Mouse (Mus musculus): ENCODE measurements at regions not wholly inside any gene's neighbourhood (a gene's known extent, or its start where the extent isn't known, plus 50 kb on each side); places are given as distances from the start of the nearest gene placed in this dataset.
"Not testable (repeated sequence)": the region's sequence is repeated elsewhere in the genome, so short reads cannot be mapped to it uniquely, and the experiment has no call there.

GRCm38 (mm10) chr5:64587895-64588738, 215.1 kb upstream of the Klf3 start:
- Histone ChIP-seq H3K4me1 (replicated peaks) (peaks cover 6% of the 10 kb centered on the region), H3K36me3 (no peaks in the 10 kb centered on the region), H3K9ac (no peak overlapping the region), H3K9me3 (replicated peaks) (no peaks in the 10 kb centered on the region), H3K4me3 (no peak overlapping the region), H3K27ac (no peak overlapping the region), H3K27me3 (no peaks in the 10 kb centered on the region), H3K4me2 (no peak overlapping the region)
- WGBS: 25% methylated on average over 8 of the region's 8 CpGs
- ATAC-seq (replicated peaks; ENCODE audit: insufficient number of reproducible peaks, insufficient read depth, low FRiP score, low read depth): no peak

- not testable (repeated sequence) for H3K27ac ChIP-seq; H3K36me3 ChIP-seq; ATAC-seq (replicated peaks; ENCODE audit: insufficient number of reproducible peaks, insufficient read depth, low FRiP score, low read depth); H3K4me2 ChIP-seq; H3K9me3 ChIP-seq (replicated peaks); H3K27me3 ChIP-seq; H3K4me1 ChIP-seq (replicated peaks); H3K9ac ChIP-seq; H3K4me3 ChIP-seq
- WGBS: 98% methylated on average over 8 of the region's 8 CpGs
These were observed 214.4 kb upstream of the Klf3 start for GRCm38 (mm10) chr5:64588768-64589167.

GRCm38 (mm10) chr5:64590036-64590435, 213.2 kb upstream of the Klf3 start:
- no peak overlapping the region for H3K27ac ChIP-seq
- no peak for ATAC-seq (replicated peaks; ENCODE audit: insufficient number of reproducible peaks, insufficient read depth, low FRiP score, low read depth)

DNA sequence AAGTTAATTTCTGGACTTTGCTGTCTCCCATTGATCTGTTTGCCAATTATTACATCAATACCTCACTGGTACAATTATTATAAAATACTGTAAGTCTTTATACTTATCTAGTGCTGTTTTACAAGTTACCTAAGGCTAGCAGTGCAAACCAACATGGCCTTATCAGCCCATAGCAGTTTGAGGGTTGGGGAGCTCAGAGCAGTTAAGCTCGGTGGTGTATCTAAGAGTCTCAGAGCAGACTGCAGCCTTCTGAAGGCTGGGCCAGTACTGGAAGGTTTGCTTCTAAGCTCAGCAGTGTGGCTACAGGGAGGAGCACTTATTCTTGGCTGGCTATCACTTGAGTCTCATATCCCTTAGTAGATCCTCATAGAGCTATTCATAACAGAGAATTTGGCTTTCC, 212.4 kb upstream of the Klf3 start:
- Histone ChIP-seq H3K27ac (no peak overlapping the region), H3K9ac (no peak overlapping the region), H3K27me3 (no peaks in the 10 kb centered on the region), H3K36me3 (no peaks in the 10 kb centered on the region), H3K4me2 (no peak overlapping the region), H3K9me3 (replicated peaks) (no peaks in the 10 kb centered on the region), H3K4me1 (replicated peaks) (peaks cover 6% of the 10 kb centered on the region), H3K4me3 (no peak overlapping the region)
- ATAC-seq (replicated peaks; ENCODE audit: insufficient number of reproducible peaks, insufficient read depth, low FRiP score, low read depth): no peak
- 66% methylated on average over 1 of the region's 1 CpGs for WGBS

More at GRCm38 (mm10) chr5:64590036-64590435, 213.2 kb upstream of the Klf3 start:
- Histone ChIP-seq H3K9me3 (replicated peaks) (no peaks in the 10 kb centered on the region), H3K4me2 (no peak overlapping the region), H3K4me1 (replicated peaks) (peaks cover 6% of the 10 kb centered on the region), H3K9ac (no peak overlapping the region), H3K4me3 (no peak overlapping the region), H3K27me3 (no peaks in the 10 kb centered on the region), H3K36me3 (no peaks in the 10 kb centered on the region)
- 73% methylated on average over 5 of the region's 5 CpGs for WGBS

- Histone ChIP-seq H3K4me1 (replicated peaks) (peaks cover 6% of the 10 kb centered on the region), H3K4me2 (no peak overlapping the region), H3K9ac (no peak overlapping the region), H3K27ac (no peak overlapping the region), H3K27me3 (no peaks in the 10 kb centered on the region), H3K4me3 (no peak overlapping the region), H3K9me3 (replicated peaks) (no peaks in the 10 kb centered on the region), H3K36me3 (no peaks in the 10 kb centered on the region)
- WGBS: 92% methylated on average over 2 of the region's 2 CpGs
- ATAC-seq (replicated peaks; ENCODE audit: insufficient number of reproducible peaks, insufficient read depth, low FRiP score, low read depth): no peak
These were observed 211.4 kb upstream of the Klf3 start for GRCm38 (mm10) chr5:64591792-64592191.

DNA sequence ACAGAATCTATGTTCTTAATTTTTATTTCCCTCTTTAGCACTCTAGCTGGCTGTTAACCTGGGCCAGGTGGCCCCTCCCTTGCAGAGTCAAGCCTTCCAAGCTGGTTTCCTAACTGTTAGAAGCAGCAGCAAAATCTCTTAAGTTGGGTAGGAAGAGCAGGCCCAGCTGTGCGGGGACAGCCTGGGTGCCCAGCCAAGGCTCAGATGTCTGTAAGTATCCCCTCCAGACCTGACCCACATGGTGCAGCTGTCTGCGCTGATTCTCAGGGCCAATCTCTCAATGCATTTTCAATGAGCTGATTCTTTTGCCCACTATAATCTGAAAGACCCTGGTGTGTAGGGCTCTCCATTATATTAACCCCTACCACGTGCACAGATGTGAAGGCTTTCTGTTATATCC, 208.0 kb upstream of the Klf3 start:
- peaks cover 10% of the 10 kb centered on the region for H3K4me1 ChIP-seq (replicated peaks)
- no peak overlapping the region for H3K9ac ChIP-seq
- H3K27me3 ChIP-seq: no peaks in the 10 kb centered on the region
- no peak overlapping the region for H3K27ac ChIP-seq
- WGBS: 73% methylated on average over 3 of the region's 3 CpGs
- no peak overlapping the region for H3K4me3 ChIP-seq
- H3K9me3 ChIP-seq (replicated peaks): no peaks in the 10 kb centered on the region
- H3K36me3 ChIP-seq: no peaks in the 10 kb centered on the region
- H3K4me2 ChIP-seq: no peak overlapping the region
- ATAC-seq (replicated peaks; ENCODE audit: insufficient number of reproducible peaks, insufficient read depth, low FRiP score, low read depth): no peak

DNA sequence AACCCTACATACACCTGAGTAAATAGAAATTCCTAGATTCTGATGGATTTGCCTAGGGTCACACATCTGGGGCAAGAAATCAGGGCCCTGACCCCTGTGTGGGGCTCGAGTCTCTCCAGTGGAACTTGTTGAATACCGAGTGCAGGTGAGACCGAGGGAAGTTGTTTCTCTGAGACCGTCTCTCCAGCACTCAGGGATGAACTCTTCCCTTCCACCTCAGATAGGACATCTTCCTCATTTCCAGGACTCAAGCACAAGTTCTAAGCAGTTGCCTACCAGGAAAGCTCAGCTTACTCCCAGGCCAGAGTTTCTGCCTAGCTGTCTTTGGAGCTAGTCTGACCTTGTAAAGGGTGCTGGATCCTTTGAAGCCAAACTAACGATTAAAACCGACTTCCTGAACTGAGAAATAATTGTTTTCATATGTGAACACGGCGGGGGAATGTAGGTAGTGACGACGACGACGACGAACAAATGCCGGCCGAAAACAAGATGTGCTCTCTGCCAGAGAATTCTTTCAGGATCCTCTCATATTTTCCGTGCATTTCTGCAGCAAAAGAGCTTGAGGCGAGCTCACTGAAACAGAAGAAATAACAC, 207.3 kb upstream of the Klf3 start:
- no peak overlapping the region for H3K4me2 ChIP-seq
- H3K27ac ChIP-seq: 0 out of 2 replicates have a peak overlapping the region, but pooled peaks have one; percentile 6
- peaks cover 16% of the 10 kb centered on the region for H3K4me1 ChIP-seq (replicated peaks)
- no peak overlapping the region for H3K4me3 ChIP-seq
- no peak for ATAC-seq (replicated peaks; ENCODE audit: insufficient number of reproducible peaks, insufficient read depth, low FRiP score, low read depth)
- 46% methylated on average over 17 of the region's 17 CpGs for WGBS
- no peaks in the 10 kb centered on the region for H3K9me3 ChIP-seq (replicated peaks)
- H3K27me3 ChIP-seq: no peaks in the 10 kb centered on the region
- no peak overlapping the region for H3K9ac ChIP-seq
- H3K36me3 ChIP-seq: no peaks in the 10 kb centered on the region

DNA sequence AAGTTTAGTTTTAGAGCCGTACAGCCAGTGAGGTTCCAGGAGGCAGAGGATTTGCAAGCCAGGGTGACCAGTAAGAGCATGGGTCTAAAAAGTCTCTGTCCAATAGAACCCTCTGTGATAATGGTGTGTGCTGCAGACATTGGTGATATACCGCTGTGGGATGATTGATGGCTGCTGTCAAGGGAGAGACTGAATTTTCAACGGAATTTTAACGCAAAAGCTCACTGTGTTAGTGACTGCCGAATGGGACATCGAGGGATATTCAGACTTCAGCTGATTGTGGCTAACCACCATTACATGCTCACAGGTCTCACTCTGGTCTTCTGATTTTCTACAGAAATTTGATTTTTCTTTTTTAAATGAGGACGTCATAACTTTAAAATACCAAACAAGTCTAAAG, 206.2 kb upstream of the Klf3 start:
- H3K27ac ChIP-seq: no peak overlapping the region
- WGBS: 74% methylated on average over 7 of the region's 7 CpGs
- no peak overlapping the region for H3K4me2 ChIP-seq
- H3K4me3 ChIP-seq: no peak overlapping the region
- no peaks in the 10 kb centered on the region for H3K36me3 ChIP-seq
- no peaks in the 10 kb centered on the region for H3K9me3 ChIP-seq (replicated peaks)
- no peaks in the 10 kb centered on the region for H3K27me3 ChIP-seq
- ATAC-seq (replicated peaks; ENCODE audit: insufficient number of reproducible peaks, insufficient read depth, low FRiP score, low read depth): no peak
- H3K4me1 ChIP-seq (replicated peaks): peaks cover 20% of the 10 kb centered on the region
- H3K9ac ChIP-seq: no peak overlapping the region

DNA sequence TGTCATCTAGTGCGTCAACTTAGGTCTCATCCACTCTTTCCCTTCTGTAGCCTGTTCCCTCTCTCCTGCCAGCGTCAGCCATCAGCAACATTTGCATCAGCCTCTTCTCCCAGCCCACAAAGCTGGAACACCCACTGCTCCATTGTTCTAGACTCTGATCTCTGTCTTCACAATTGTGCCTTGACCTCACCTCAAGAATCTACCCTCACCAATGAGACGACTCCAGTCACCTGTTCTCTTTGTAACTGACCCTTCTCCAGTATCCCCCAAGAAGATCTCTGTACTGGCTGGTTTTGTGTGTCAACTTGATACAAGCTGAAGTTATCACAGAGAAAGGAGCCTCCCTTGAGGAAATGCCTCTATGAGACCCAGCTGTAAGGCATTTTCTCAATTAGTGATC, 205.7 kb upstream of the Klf3 start:
- no peaks in the 10 kb centered on the region for H3K27me3 ChIP-seq
- no peak overlapping the region for H3K27ac ChIP-seq
- H3K4me3 ChIP-seq: no peak overlapping the region
- no peaks in the 10 kb centered on the region for H3K36me3 ChIP-seq
- ATAC-seq (replicated peaks; ENCODE audit: insufficient number of reproducible peaks, insufficient read depth, low FRiP score, low read depth): no peak
- H3K9ac ChIP-seq: no peak overlapping the region
- WGBS: 90% methylated on average over 3 of the region's 3 CpGs
- H3K9me3 ChIP-seq (replicated peaks): no peaks in the 10 kb centered on the region
- no peak overlapping the region for H3K4me2 ChIP-seq
- peaks cover 20% of the 10 kb centered on the region for H3K4me1 ChIP-seq (replicated peaks)

GRCm38 (mm10) chr5:64598606-64599005, 204.6 kb upstream of the Klf3 start:
- H3K4me1 ChIP-seq (replicated peaks): peaks cover 20% of the 10 kb centered on the region
- no peaks in the 10 kb centered on the region for H3K9me3 ChIP-seq (replicated peaks)
- ATAC-seq (replicated peaks; ENCODE audit: insufficient number of reproducible peaks, insufficient read depth, low FRiP score, low read depth): no peak
- no peaks in the 10 kb centered on the region for H3K27me3 ChIP-seq
- no peak overlapping the region for H3K4me3 ChIP-seq
- H3K4me2 ChIP-seq: no peak overlapping the region
- WGBS: 48% methylated on average over 3 of the region's 3 CpGs
- H3K27ac ChIP-seq: peak overlapping the region; percentile 57; the same call in 1 of the 2 replicates
- no peak overlapping the region for H3K9ac ChIP-seq
- no peaks in the 10 kb centered on the region for H3K36me3 ChIP-seq

GRCm38 (mm10) chr5:64599015-64599414, 204.2 kb upstream of the Klf3 start:
- Histone ChIP-seq H3K9me3 (replicated peaks) (no peaks in the 10 kb centered on the region), H3K4me1 (replicated peaks) (peaks cover 20% of the 10 kb centered on the region), H3K27ac (peak overlapping the region; percentile 57; the same call in 1 of the 2 replicates), H3K9ac (no peak overlapping the region), H3K4me3 (no peak overlapping the region), H3K36me3 (no peaks in the 10 kb centered on the region), H3K4me2 (no peak overlapping the region), H3K27me3 (no peaks in the 10 kb centered on the region)
- WGBS: 71% methylated on average over 3 of the region's 3 CpGs
- no peak for ATAC-seq (replicated peaks; ENCODE audit: insufficient number of reproducible peaks, insufficient read depth, low FRiP score, low read depth)

GRCm38 (mm10) chr5:64599865-64600288, 203.3 kb upstream of the Klf3 start:
- Histone ChIP-seq H3K27ac (peak overlapping the region; percentile 57), H3K4me1 (replicated peaks) (peaks cover 20% of the 10 kb centered on the region), H3K4me3 (peak overlapping the region; percentile 37), H3K9ac (peak overlapping the region; percentile 30), H3K4me2 (peak overlapping the region; percentile 57), H3K36me3 (no peaks in the 10 kb centered on the region), H3K9me3 (replicated peaks) (no peaks in the 10 kb centered on the region), H3K27me3 (no peaks in the 10 kb centered on the region)
- WGBS: 12% methylated on average over 13 of the region's 13 CpGs
- peak; percentile 43 for ATAC-seq (replicated peaks; ENCODE audit: insufficient number of reproducible peaks, insufficient read depth, low FRiP score, low read depth)
